8 mouse cellular contexts compared by ENCODE assay signal in the genomic region with DNA sequence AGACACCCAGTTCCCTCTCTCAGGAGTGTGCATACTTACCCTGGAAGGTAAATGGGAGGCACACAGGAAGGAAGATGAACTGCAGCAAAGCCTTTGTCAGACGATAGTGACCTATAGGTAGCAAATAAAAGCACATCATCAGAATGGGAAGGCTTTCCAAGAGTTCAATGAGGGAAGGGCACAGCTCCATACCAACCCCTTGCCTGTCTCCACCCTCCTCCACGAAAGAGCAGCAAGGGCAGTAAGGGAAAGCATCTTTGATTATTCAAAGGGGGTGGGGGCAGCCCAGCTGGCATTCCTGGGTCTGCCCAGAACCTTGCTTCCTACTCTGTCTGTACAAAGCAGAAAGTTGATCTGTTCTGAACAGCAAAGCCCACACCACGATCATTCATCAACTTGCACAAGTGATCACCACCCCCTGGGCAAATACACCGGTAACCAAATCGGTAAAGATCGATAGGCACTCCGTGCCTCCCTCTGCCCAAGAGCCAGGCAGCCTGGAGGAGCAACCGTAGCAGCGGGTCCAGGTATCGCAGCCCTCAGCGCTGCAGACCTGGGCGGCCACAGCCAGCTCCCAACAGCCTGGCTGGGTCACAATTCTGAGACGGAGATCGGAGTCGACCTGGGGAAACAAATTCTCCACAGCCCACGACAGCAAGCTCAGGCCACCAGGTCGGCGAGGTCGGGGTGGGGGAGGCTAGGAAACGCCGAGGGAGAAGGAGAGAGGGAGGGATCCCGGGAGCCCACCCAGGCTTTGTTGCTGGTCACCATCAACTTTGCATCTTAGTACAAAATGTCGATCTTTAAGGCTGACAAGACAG. TPM values are rescaled to one million over a fixed set of nuclear protein-coding genes. Genes with fewer than 3 reads are reported as not detected.
DNase-seq lines count a peak whose midpoint lies in the region; ATAC-seq lines count a peak whose summit lies in the region.

No protein-coding gene starts in this region.

- H3K9ac ChIP-seq in kidney, embryonic 14.5 days (ENCODE audit: low read depth, low read length): peak overlapping the region; percentile 94
- H3K9ac ChIP-seq in lung, embryonic 16.5 days (ENCODE audit: low read length): peak overlapping the region; percentile 96

- peak overlapping the region; percentile 79; the same call in 1 of the 2 replicates for H3K27ac ChIP-seq in kidney, embryonic 14.5 days (ENCODE audit: low read depth, low read length)
- no peak overlapping the region for H3K27ac ChIP-seq in lung, embryonic 16.5 days (ENCODE audit: low read length)

- H3K9me3 ChIP-seq in kidney, embryonic 14.5 days (ENCODE audit: control insufficient read depth, low read length): no peaks in the 10 kb centered on the region
- H3K9me3 ChIP-seq in lung, embryonic 16.5 days (ENCODE audit: control insufficient read depth, low read length): no peaks in the 10 kb centered on the region

- H3K27me3 ChIP-seq in kidney, embryonic 14.5 days (ENCODE audit: control insufficient read depth, insufficient read depth, low read length): no peaks in the 10 kb centered on the region
- no peaks in the 10 kb centered on the region for H3K27me3 ChIP-seq in lung, embryonic 16.5 days (ENCODE audit: control insufficient read depth, insufficient read depth, low read depth, low read length)

- 2% methylated on average over 23 of the region's 23 CpGs for WGBS in kidney, embryonic 14.5 days
- WGBS in lung, embryonic 16.5 days: 5% methylated on average over 23 of the region's 23 CpGs

- H3K4me1 ChIP-seq in kidney, embryonic 14.5 days (ENCODE audit: control insufficient read depth, insufficient read depth, low read length): peaks cover 9% of the 10 kb centered on the region; the same call in 1 of the 2 replicates
- H3K4me1 ChIP-seq in lung, embryonic 16.5 days (replicated peaks; ENCODE audit: control insufficient read depth, insufficient read depth, low read length): peaks cover 8% of the 10 kb centered on the region

- peaks cover 6% of the 10 kb centered on the region; the same call in 1 of the 2 replicates for H3K36me3 ChIP-seq in kidney, embryonic 14.5 days (ENCODE audit: control insufficient read depth, insufficient read depth, low read length)
- H3K36me3 ChIP-seq in lung, embryonic 16.5 days (ENCODE audit: control insufficient read depth, insufficient read depth, low read length): no peaks in the 10 kb centered on the region

- 0 out of 2 replicates have a peak, but pooled peaks have one; percentile 4 for ATAC-seq in granulocyte monocyte progenitor cell, adult 5-6 weeks (replicated peaks; ENCODE audit: poor library complexity, severe bottlenecking)
- 0 out of 2 replicates have a peak, but pooled peaks have one; percentile 2 for ATAC-seq in kidney, embryonic 14.5 days (ENCODE audit: low FRiP score, low TSS enrichment)
- ATAC-seq in lung, embryonic 16.5 days (ENCODE audit: low read depth): no peak

- peak overlapping the region; percentile 89 for H3K4me3 ChIP-seq in kidney, embryonic 14.5 days (ENCODE audit: low read length)
- H3K4me3 ChIP-seq in lung, embryonic 16.5 days (ENCODE audit: low read length): peak overlapping the region; percentile 95

- peak; percentile 4 to 26 for DNase-seq in urinary bladder, adult 18-20 months (ENCODE audit: low spot score in 2 of 2)
- DNase-seq in urinary bladder, postnatal 10 days (ENCODE audit: low spot score): no peak
- peak; percentile 29 for DNase-seq in cerebellum, adult 9-11 months
- DNase-seq in right cerebral cortex, adult 2 months (ENCODE audit: low spot score in 2 of 2): peak; percentile 13 to 14
- DNase-seq in gastrocnemius, adult 18-20 months (ENCODE audit: low spot score): no peak

- peak overlapping the region; percentile 92 for H3K4me2 ChIP-seq in kidney, embryonic 14.5 days (replicated peaks; ENCODE audit: low read depth, low read length)
- H3K4me2 ChIP-seq in lung, embryonic 16.5 days (ENCODE audit: low read depth, low read length): peak overlapping the region; percentile 98

RNA-seq across cellular contexts. Expression of gene Bbx, which starts 3.1 kb away (rescaled TPM):
- 22.8 and 29.6 TPM in 2 replicates for total RNA-seq in granulocyte monocyte progenitor cell, adult 5-6 weeks (2014; fragmentation: Nextera tagmentation)
- 30.9 and 33.7 TPM in 2 replicates for total RNA-seq in granulocyte monocyte progenitor cell, adult 5-6 weeks (2017)
- 52.4 and 64.9 TPM in 2 replicates for polyA plus RNA-seq in kidney, embryonic 14.5 days (2014; fragmentation: Nextera tagmentation; extraction: Ambion mirVana)
- polyA plus RNA-seq in lung, embryonic 16.5 days (2015; fragmentation: Nextera tagmentation; extraction: Ambion mirVana): 39.5 and 43.1 TPM in 2 replicates
- 1 to 10 TPM; 7.8 to 9.4 TPM for total RNA-seq in gastrocnemius, adult 18-20 months (2021)

Comparison
In these comparisons a context has a peak if more than half of its experiments do, and no peak if none do; other contexts are left out.
1. DNase-seq: peak in urinary bladder, adult 18-20 months (2 of 2), cerebellum, adult 9-11 months (single experiment) and right cerebral cortex, adult 2 months (2 of 2); none in urinary bladder, postnatal 10 days (single experiment) and gastrocnemius, adult 18-20 months (single experiment).